Mouse (Mus musculus): ENCODE data around the gene Olfr574. TPM values are rescaled to one million over a fixed set of nuclear protein-coding genes. Genes with fewer than 3 reads are reported as not detected.

Olfr574 gene
- polyA plus RNA-seq, 1 experiment from 2014 or later, result not detected

DNA sequence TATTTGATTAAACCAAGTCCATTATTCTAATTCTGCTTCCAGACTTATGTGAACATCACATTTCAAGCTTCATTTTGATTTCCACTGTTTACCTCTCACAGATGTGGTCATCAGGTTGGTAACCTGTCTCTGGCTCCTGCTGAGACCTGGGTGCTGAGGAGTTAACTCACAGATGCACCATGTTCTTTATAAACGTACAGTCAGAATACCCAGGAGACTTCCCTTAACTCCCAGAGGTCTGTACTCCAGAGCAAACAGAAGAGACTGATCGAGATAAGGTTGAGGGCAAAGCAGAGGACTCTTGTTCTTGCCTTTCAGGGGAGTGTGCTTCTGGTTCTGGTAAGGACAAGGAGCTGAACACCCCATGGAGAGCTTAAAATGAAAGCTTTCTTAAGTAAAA is 14.1 kb downstream of the Olfr574 start, which contains the start of gene Olfr576:
Olfr576 (plus strand) TSS at position 301 of the 400 bp plus-strand sequence.
- no peak for ATAC-seq (ENCODE audit: low FRiP score, low read depth)
- 55% methylated on average over 2 of the region's 2 CpGs for WGBS

GRCm38 (mm10) chr7:102974399-102974798 is 26.1 kb downstream of the Olfr574 start:
- 42% methylated on average over 1 of the region's 1 CpGs for WGBS
- no peaks in the 10 kb centered on the region for H3K4me1 ChIP-seq
- ATAC-seq (ENCODE audit: low FRiP score, low read depth), result no peak
- H3K4me3 ChIP-seq, result no peak overlapping the region
- no peak overlapping the region for H3K27ac ChIP-seq
- H3K27me3 ChIP-seq, result no peaks in the 10 kb centered on the region
- H3K36me3 ChIP-seq, result no peaks in the 10 kb centered on the region
- H3K9ac ChIP-seq, result no peak overlapping the region
- 0 out of 2 replicates have a peak, but pooled peaks cover 3% of the 10 kb centered on the region for H3K9me3 ChIP-seq
- H3K4me2 ChIP-seq (replicated peaks), result no peak overlapping the region

More for the DNA sequence above, 14.1 kb downstream of the Olfr574 start, which contains the start of gene Olfr576:
- Histone ChIP-seq H3K27me3 (no peaks in the 10 kb centered on the region), H3K4me3 (no peak within 1 kb of the TSS), H3K9ac (no peak within 1 kb of the TSS), H3K4me2 (replicated peaks) (no peak within 1 kb of the TSS), H3K36me3 (no peaks in the 10 kb centered on the region), H3K9me3 (no peaks in the 10 kb centered on the region), H3K27ac (no peak within 1 kb of the TSS), H3K4me1 (no peaks in the 10 kb centered on the region)

GRCm38 (mm10) chr7:102975843-102976242 is 27.6 kb downstream of the Olfr574 start, which contains the start of gene Olfr577:
TSS of gene Olfr577 (minus strand) at chr7:102975943.
- H3K36me3 ChIP-seq, result no peaks in the 10 kb centered on the region
- no peak within 1 kb of the TSS for H3K4me2 ChIP-seq (replicated peaks)
- no peak for ATAC-seq (ENCODE audit: low FRiP score, low read depth)
- no peaks in the 10 kb centered on the region for H3K4me1 ChIP-seq
- 79% methylated on average over 2 of the region's 2 CpGs for WGBS
- no peak within 1 kb of the TSS for H3K27ac ChIP-seq
- no peak within 1 kb of the TSS for H3K4me3 ChIP-seq
- no peak within 1 kb of the TSS for H3K9ac ChIP-seq
- 0 out of 2 replicates have a peak, but pooled peaks cover 3% of the 10 kb centered on the region for H3K9me3 ChIP-seq
- H3K27me3 ChIP-seq, result no peaks in the 10 kb centered on the region

- no peak within 1 kb of the TSS for H3K9ac ChIP-seq
- 76% methylated on average over 3 of the region's 3 CpGs for WGBS
- H3K9me3 ChIP-seq, result no peaks in the 10 kb centered on the region
- H3K27ac ChIP-seq, result no peak within 1 kb of the TSS
- no peaks in the 10 kb centered on the region for H3K4me1 ChIP-seq
- ATAC-seq (ENCODE audit: low FRiP score, low read depth), result no peak
- H3K27me3 ChIP-seq, result no peaks in the 10 kb centered on the region
- no peak within 1 kb of the TSS for H3K4me2 ChIP-seq (replicated peaks)
- no peaks in the 10 kb centered on the region for H3K36me3 ChIP-seq
- H3K4me3 ChIP-seq, result no peak within 1 kb of the TSS
These were observed 41.0 kb downstream of the Olfr574 start, which contains the start of gene Olfr578 for GRCm38 (mm10) chr7:102989224-102989623. TSS of gene Olfr578 (minus strand) at chr7:102989324.

Other genes with a start within 250 kb of the Olfr574 start
- 0.10 and 0.17 TPM in 2 replicates for gene Olfr558, start 246.3 kb upstream of the Olfr574 start, polyA plus RNA-seq (2015; fragmentation: Nextera tagmentation; extraction: Ambion mirVana)
- not detected in 2 replicates for gene Olfr33, start 229.4 kb upstream of the Olfr574 start, polyA plus RNA-seq (2015; fragmentation: Nextera tagmentation; extraction: Ambion mirVana)
- gene Olfr559, start 221.0 kb upstream of the Olfr574 start, polyA plus RNA-seq (2015; fragmentation: Nextera tagmentation; extraction: Ambion mirVana), result not detected in 2 replicates
- not detected in 2 replicates for gene Olfr560, start 189.1 kb upstream of the Olfr574 start, polyA plus RNA-seq (2015; fragmentation: Nextera tagmentation; extraction: Ambion mirVana)
- not detected in 2 replicates for gene Olfr78, start 189.0 kb upstream of the Olfr574 start, polyA plus RNA-seq (2015; fragmentation: Nextera tagmentation; extraction: Ambion mirVana)
- not detected in 2 replicates for gene Olfr561, start 177.2 kb upstream of the Olfr574 start, polyA plus RNA-seq (2015; fragmentation: Nextera tagmentation; extraction: Ambion mirVana)
- gene Olfr564, start 145.0 kb upstream of the Olfr574 start, polyA plus RNA-seq (2015; fragmentation: Nextera tagmentation; extraction: Ambion mirVana), result not detected in 2 replicates
- gene Olfr566, start 89.7 kb upstream of the Olfr574 start, polyA plus RNA-seq (2015; fragmentation: Nextera tagmentation; extraction: Ambion mirVana), result not detected in 2 replicates
- gene Olfr568, start 71.3 kb upstream of the Olfr574 start, polyA plus RNA-seq (2015; fragmentation: Nextera tagmentation; extraction: Ambion mirVana), result not detected in 2 replicates
- not detected in 2 replicates for gene Olfr569, start 57.6 kb upstream of the Olfr574 start, polyA plus RNA-seq (2015; fragmentation: Nextera tagmentation; extraction: Ambion mirVana)
- not detected in 2 replicates for gene Olfr570, start 53.9 kb upstream of the Olfr574 start, polyA plus RNA-seq (2015; fragmentation: Nextera tagmentation; extraction: Ambion mirVana)
- gene Olfr571, start 30.9 kb upstream of the Olfr574 start, polyA plus RNA-seq (2015; fragmentation: Nextera tagmentation; extraction: Ambion mirVana), result not detected in 2 replicates
- gene Olfr572, start 24.1 kb upstream of the Olfr574 start, polyA plus RNA-seq (2015; fragmentation: Nextera tagmentation; extraction: Ambion mirVana), result not detected in 2 replicates
- gene Olfr573-ps1, start 5.9 kb upstream of the Olfr574 start, polyA plus RNA-seq (2015; fragmentation: Nextera tagmentation; extraction: Ambion mirVana), result not detected in 2 replicates
- not detected in 2 replicates for gene Olfr575, start 10.3 kb downstream of the Olfr574 start, polyA plus RNA-seq (2015; fragmentation: Nextera tagmentation; extraction: Ambion mirVana)
- not detected in 2 replicates for gene Olfr576, start 14.2 kb downstream of the Olfr574 start, polyA plus RNA-seq (2015; fragmentation: Nextera tagmentation; extraction: Ambion mirVana)
- gene Olfr577, start 27.5 kb downstream of the Olfr574 start, polyA plus RNA-seq (2015; fragmentation: Nextera tagmentation; extraction: Ambion mirVana), result not detected in 2 replicates
- not detected in 2 replicates for gene Olfr578, start 40.9 kb downstream of the Olfr574 start, polyA plus RNA-seq (2015; fragmentation: Nextera tagmentation; extraction: Ambion mirVana)
- not detected in 2 replicates for gene Olfr582, start 89.6 kb downstream of the Olfr574 start, polyA plus RNA-seq (2015; fragmentation: Nextera tagmentation; extraction: Ambion mirVana)
- not detected in 2 replicates for gene Olfr583, start 102.8 kb downstream of the Olfr574 start, polyA plus RNA-seq (2015; fragmentation: Nextera tagmentation; extraction: Ambion mirVana)
- not detected in 2 replicates for gene Olfr584, start 133.4 kb downstream of the Olfr574 start, polyA plus RNA-seq (2015; fragmentation: Nextera tagmentation; extraction: Ambion mirVana)
- not detected in 2 replicates for gene Olfr585, start 149.3 kb downstream of the Olfr574 start, polyA plus RNA-seq (2015; fragmentation: Nextera tagmentation; extraction: Ambion mirVana)
- not detected in 2 replicates for gene Olfr586, start 177.2 kb downstream of the Olfr574 start, polyA plus RNA-seq (2015; fragmentation: Nextera tagmentation; extraction: Ambion mirVana)
- not detected in 2 replicates for gene Olfr588-ps1, start 192.4 kb downstream of the Olfr574 start, polyA plus RNA-seq (2015; fragmentation: Nextera tagmentation; extraction: Ambion mirVana)
- gene Olfr589, start 207.9 kb downstream of the Olfr574 start, polyA plus RNA-seq (2015; fragmentation: Nextera tagmentation; extraction: Ambion mirVana), result not detected in 2 replicates
- not detected in 2 replicates for gene Olfr591, start 229.9 kb downstream of the Olfr574 start, polyA plus RNA-seq (2015; fragmentation: Nextera tagmentation; extraction: Ambion mirVana)
- gene Olfr592, start 236.3 kb downstream of the Olfr574 start, polyA plus RNA-seq (2015; fragmentation: Nextera tagmentation; extraction: Ambion mirVana), result not detected in 2 replicates

Data from limb, embryonic 13.5 days (tissue).